Comparison of ENCODE assay signal across 14 mouse cellular contexts in the genomic region with DNA sequence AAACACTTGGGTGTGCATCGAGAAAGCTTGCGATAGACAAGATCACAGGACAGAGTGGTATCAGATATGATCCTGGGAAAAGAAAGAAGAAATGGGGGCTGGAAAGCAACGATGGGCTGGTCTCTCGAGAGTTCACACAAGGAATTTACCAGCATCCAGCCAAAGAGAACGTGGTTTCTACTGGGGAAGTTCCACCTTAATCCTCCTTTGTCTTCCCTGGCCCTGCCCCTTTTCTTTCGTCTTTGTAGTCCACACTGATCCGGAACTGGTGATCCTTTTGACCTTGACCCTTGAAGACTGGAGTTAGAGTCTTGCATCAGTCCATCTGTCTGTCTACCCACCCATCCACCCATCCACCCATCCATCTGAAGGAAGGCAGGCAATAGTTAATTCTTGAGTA.
"Had no signal": no experiment of that assay in that cellular context is flagged by ENCODE, and none has a peak within 500 bp of the region (broad histone marks: within the 10 kb centered on the region; RNA-seq: fewer than 3 reads in every experiment).

No protein-coding gene starts in this region.

- DNase-seq: lung, adult 18-20 months; lung, embryonic 14.5 days; lung, postnatal 10 days; lung, postnatal 4 days; right cerebral cortex, postnatal 14 days; thymus, adult 18-20 months; thymus, postnatal 14 days; thymus, postnatal 36 days had no signal

- H3K27ac ChIP-seq: midbrain, embryonic 13.5 days; midbrain, embryonic 15.5 days; neural tube, embryonic 12.5 days; stomach, embryonic 15.5 days; stomach, postnatal 0 days had no signal

- H3K4me1 ChIP-seq: megakaryocyte, embryonic 14.5 days; midbrain, embryonic 13.5 days; midbrain, embryonic 15.5 days; neural tube, embryonic 12.5 days; stomach, embryonic 15.5 days had no signal

- H3K4me3 ChIP-seq: megakaryocyte, embryonic 14.5 days; midbrain, embryonic 13.5 days; midbrain, embryonic 15.5 days; neural tube, embryonic 12.5 days; stomach, embryonic 15.5 days had no signal
